Mouse (Mus musculus) kidney, embryonic 14.5 days (tissue): ENCODE measurements around the gene Ciapin1. TPM values are rescaled to one million over a fixed set of nuclear protein-coding genes. Genes with fewer than 3 reads are reported as not detected.
A peak's percentile ranks its signal among the peaks of the same experiment; 100 is the strongest.
"Not testable (repeated sequence)": the region's sequence is repeated elsewhere in the genome, so short reads cannot be mapped to it uniquely, and the experiment has no call there.

Experiments used
- ATAC-seq: fragments of 200-750 bp; cut with Nextera tagmentation; 2 replicates; pipeline ENCODE4 v1.8.0; 2017; ENCODE audit warnings: moderate number of reproducible peaks, mild to moderate bottlenecking, moderate TSS enrichment, moderate library complexity; ENCODE audit not compliant: low FRiP score, low TSS enrichment
- H3K27ac ChIP-seq: fragments of 300-500 bp; sonication (generic); 2 replicates; pipeline ENCODE4 v1.5.1; 2014; ENCODE audit warnings: low read depth, mild to moderate bottlenecking, low read length, moderate library complexity, mixed read lengths
- H3K27me3 ChIP-seq: fragments of 300-500 bp; sonication (generic); 2 replicates; pipeline ENCODE4 v1.6.1; 2014; ENCODE audit warnings: mild to moderate bottlenecking, low read length; ENCODE audit not compliant: control insufficient read depth, insufficient read depth
- H3K36me3 ChIP-seq: fragments of 300-500 bp; sonication (generic); 2 replicates; pipeline ENCODE4 v1.6.1; 2014; ENCODE audit warnings: low read length, mixed read lengths; ENCODE audit not compliant: control insufficient read depth, insufficient read depth
- H3K4me1 ChIP-seq: fragments of 300-500 bp; sonication (generic); 2 replicates; pipeline ENCODE4 v1.6.1; 2014; ENCODE audit warnings: low read length, mixed read lengths; ENCODE audit not compliant: control insufficient read depth, insufficient read depth
- H3K4me2 ChIP-seq: fragments of 300-500 bp; sonication (generic); replicated peaks from 2 replicates; pipeline ENCODE4 v1.6.1; 2014; ENCODE audit warnings: low read depth, mild to moderate bottlenecking, low read length
- H3K4me3 ChIP-seq: fragments of 300-500 bp; sonication (generic); 2 replicates; pipeline ENCODE4 v1.5.1; 2014; ENCODE audit warnings: mild to moderate bottlenecking, low read length
- H3K9ac ChIP-seq: fragments of 300-500 bp; sonication (generic); 2 replicates; pipeline ENCODE4 v1.6.1; 2014; ENCODE audit warnings: low read depth, mild to moderate bottlenecking, low read length, moderate library complexity
- H3K9me3 ChIP-seq: fragments of 300-500 bp; sonication (generic); 2 replicates; pipeline ENCODE4 v1.6.1; 2016; ENCODE audit warnings: low read length; ENCODE audit not compliant: control insufficient read depth
- WGBS: fragments of 180-500 bp; shearing (Covaris S2); extraction: QIAGEN DNeasy Blood & Tissue Kit; methylation state at CpG from one replicate; pipeline ENCODE4 v1.1.7; 2014; 5-methylcytosine and 5-hydroxymethylcytosine counted together
- polyA plus RNA-seq: library from polyadenylated mRNA; unstranded; fragments of >200 nt; fragmentation: Nextera tagmentation; extraction: Ambion mirVana; gene quantifications from 2 replicates; pipeline ENCODE4 v1.2.1, GENCODE M21; 2014

Ciapin1 gene
- polyA plus RNA-seq, 1 experiment from 2014 or later: 102 TPM

GRCm38 (mm10) chr8:94836456-94837240 lies 1.5 kb downstream of the Ciapin1 start:
- Histone ChIP-seq H3K27me3 (no peaks in the 10 kb centered on the region), H3K4me1 (peaks cover 9% of the 10 kb centered on the region), H3K9ac (peak overlapping the region; percentile 95; the same call in 1 of the 2 replicates), H3K4me2 (peak overlapping the region; percentile 89), H3K36me3 (peaks cover 8% of the 10 kb centered on the region), H3K9me3 (no peaks in the 10 kb centered on the region), H3K27ac (no peak overlapping the region), H3K4me3 (peak overlapping the region; percentile 94)
- whole genome bisulfite sequencing: 49% methylated on average over 11 of the region's 11 CpGs
- ATAC-seq: no peak

- not testable (repeated sequence) for H3K27me3 ChIP-seq, H3K9me3 ChIP-seq, H3K4me3 ChIP-seq, H3K27ac ChIP-seq, H3K4me1 ChIP-seq, H3K9ac ChIP-seq, ATAC-seq, H3K4me2 ChIP-seq
- H3K36me3 ChIP-seq: peaks cover 13% of the 10 kb centered on the region
- 95% methylated on average over 13 of the region's 13 CpGs for WGBS
Measured at GRCm38 (mm10) chr8:94835751-94836150, 2.4 kb downstream of the Ciapin1 start.

- not testable (repeated sequence) for H3K9me3 ChIP-seq, H3K4me3 ChIP-seq, H3K4me2 ChIP-seq, ATAC-seq, H3K27ac ChIP-seq, H3K9ac ChIP-seq, H3K4me1 ChIP-seq, H3K27me3 ChIP-seq
- H3K36me3 ChIP-seq: peaks cover 23% of the 10 kb centered on the region
- 52% methylated on average over 7 of the region's 7 CpGs for WGBS
Measured at GRCm38 (mm10) chr8:94833901-94834405, 4.2 kb downstream of the Ciapin1 start.

- no peak overlapping the region for H3K4me2 ChIP-seq
- peaks cover 68% of the 10 kb centered on the region for H3K36me3 ChIP-seq
- no peak overlapping the region for H3K9ac ChIP-seq
- H3K4me3 ChIP-seq: no peak overlapping the region
- no peak overlapping the region for H3K27ac ChIP-seq
- no peak for ATAC-seq
- H3K9me3 ChIP-seq: no peaks in the 10 kb centered on the region
- no peaks in the 10 kb centered on the region for H3K27me3 ChIP-seq
- 92% methylated on average over 6 of the region's 6 CpGs for WGBS
- 0 out of 2 replicates have a peak, but pooled peaks cover 2% of the 10 kb centered on the region for H3K4me1 ChIP-seq
Measured at GRCm38 (mm10) chr8:94828284-94828683, 9.9 kb downstream of the Ciapin1 start.

- H3K36me3 ChIP-seq: peaks cover 69% of the 10 kb centered on the region
- H3K9me3 ChIP-seq: no peaks in the 10 kb centered on the region
- no peak for ATAC-seq
- WGBS: 93% methylated on average over 5 of the region's 5 CpGs
- no peaks in the 10 kb centered on the region for H3K27me3 ChIP-seq
- H3K4me3 ChIP-seq: no peak overlapping the region
- H3K27ac ChIP-seq: no peak overlapping the region
- peaks cover 11% of the 10 kb centered on the region; the same call in 1 of the 2 replicates for H3K4me1 ChIP-seq
- no peak overlapping the region for H3K4me2 ChIP-seq
- no peak overlapping the region for H3K9ac ChIP-seq
Measured at GRCm38 (mm10) chr8:94826210-94826609, 11.9 kb downstream of the Ciapin1 start.

DNA sequence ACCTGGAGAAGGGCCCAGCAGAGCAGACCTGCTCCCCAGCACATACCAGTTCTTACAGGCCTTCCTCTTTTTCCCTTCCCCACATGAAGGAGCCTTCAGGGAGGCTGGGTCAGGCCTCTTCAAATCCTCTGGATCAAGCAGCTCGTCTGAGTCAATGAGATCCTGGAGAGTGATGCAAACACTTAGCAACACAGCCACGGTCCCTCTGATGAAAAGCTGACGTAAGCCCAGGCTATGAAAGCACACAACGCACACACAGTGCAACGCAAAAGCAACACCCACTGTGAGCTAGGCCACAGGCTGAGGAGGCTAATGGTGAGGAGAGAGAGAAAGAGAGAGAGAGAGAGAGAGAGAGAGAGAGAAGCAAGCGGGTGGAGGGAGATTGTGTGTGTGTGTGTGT lies 13.0 kb downstream of the Ciapin1 start:
- no peak overlapping the region for H3K4me2 ChIP-seq
- H3K27me3 ChIP-seq: no peaks in the 10 kb centered on the region
- H3K36me3 ChIP-seq: peaks cover 66% of the 10 kb centered on the region
- 94% methylated on average over 6 of the region's 6 CpGs for WGBS
- no peak overlapping the region for H3K9ac ChIP-seq
- H3K9me3 ChIP-seq: no peaks in the 10 kb centered on the region
- H3K4me3 ChIP-seq: no peak overlapping the region
- ATAC-seq: no peak
- H3K4me1 ChIP-seq: peaks cover 11% of the 10 kb centered on the region; the same call in 1 of the 2 replicates
- no peak overlapping the region for H3K27ac ChIP-seq

DNA sequence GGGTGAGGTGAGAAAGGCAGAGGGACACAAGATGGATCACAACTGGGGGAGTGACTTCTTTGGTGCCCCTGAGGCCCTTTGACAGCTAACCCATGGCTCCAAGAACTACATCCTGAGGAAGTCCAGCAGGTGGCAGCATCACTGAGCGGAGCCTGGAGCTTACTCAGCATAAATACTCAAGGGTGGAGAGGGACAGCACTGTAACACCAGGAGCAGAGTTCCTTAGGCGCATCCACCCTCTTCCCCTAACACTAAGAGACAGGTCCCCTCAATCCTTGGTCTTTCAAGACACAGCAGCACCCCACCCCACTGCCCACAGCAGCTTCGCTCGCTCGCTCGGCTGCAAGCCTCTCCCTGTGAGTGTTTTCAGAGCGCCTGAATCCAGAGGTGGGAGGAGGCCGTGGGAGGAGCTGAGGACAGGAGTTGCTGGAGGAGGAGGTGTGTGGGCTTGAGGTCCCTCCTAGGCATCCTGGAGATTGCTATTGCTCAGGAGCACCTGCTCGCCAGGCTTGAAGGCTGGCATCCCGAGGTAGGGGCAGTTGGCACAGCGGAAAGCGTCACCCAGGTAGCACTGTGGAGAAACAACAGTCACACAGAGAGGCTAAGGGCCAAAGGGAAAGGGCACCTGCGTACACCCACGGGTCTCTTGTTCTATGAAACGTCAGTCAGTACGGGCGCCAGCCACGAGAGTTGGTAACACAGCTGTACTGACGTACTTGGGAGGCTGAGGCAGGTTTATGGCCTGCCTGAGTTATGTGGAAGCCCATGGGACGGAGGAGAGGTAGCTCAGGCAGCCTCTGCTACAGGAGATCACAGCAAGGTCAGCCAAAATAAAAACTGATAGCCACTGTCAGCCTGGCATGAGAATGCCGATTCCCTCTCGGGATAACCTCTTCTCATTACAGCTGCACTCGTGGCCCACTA lies 15.3 kb downstream of the Ciapin1 start:
- peaks cover 57% of the 10 kb centered on the region for H3K36me3 ChIP-seq
- peak; percentile 78 for ATAC-seq
- WGBS: 34% methylated on average over 23 of the region's 23 CpGs
- H3K9ac ChIP-seq: no peak overlapping the region; the same call in 1 of the 2 replicates
- H3K4me1 ChIP-seq: peaks cover 11% of the 10 kb centered on the region; the same call in 1 of the 2 replicates
- H3K27me3 ChIP-seq: no peaks in the 10 kb centered on the region
- peak overlapping the region; percentile 8; the same call in 1 of the 2 replicates for H3K4me2 ChIP-seq
- no peaks in the 10 kb centered on the region for H3K9me3 ChIP-seq
- H3K4me3 ChIP-seq: no peak overlapping the region
- H3K27ac ChIP-seq: no peak overlapping the region

DNA sequence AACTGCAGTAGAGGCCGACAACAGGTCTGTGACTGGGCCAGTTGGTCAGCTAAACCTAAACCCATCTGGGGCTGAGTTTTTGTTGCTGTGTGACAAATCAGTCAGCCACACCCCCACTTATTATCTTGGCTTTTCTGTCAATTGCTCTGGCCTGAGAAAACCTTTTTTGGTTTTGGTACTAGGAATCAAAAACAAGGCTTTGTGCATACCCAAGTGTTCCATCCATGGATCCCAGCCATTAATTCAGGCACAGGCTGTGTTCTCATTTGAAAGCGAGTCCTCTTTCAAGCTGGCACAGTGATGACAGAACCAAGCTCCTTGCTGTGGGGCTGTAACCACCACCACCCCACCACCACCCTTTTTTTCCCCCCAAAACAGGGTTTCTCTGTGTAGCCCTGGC lies 16.8 kb downstream of the Ciapin1 start:
- H3K9me3 ChIP-seq: no peaks in the 10 kb centered on the region
- no peak overlapping the region for H3K9ac ChIP-seq
- H3K4me3 ChIP-seq: no peak overlapping the region
- 93% methylated on average over 2 of the region's 2 CpGs for WGBS
- H3K27me3 ChIP-seq: no peaks in the 10 kb centered on the region
- peaks cover 45% of the 10 kb centered on the region for H3K36me3 ChIP-seq
- no peak overlapping the region for H3K27ac ChIP-seq
- H3K4me1 ChIP-seq: peaks cover 11% of the 10 kb centered on the region; the same call in 1 of the 2 replicates
- no peak for ATAC-seq
- no peak overlapping the region for H3K4me2 ChIP-seq
